Mouse (Mus musculus): ENCODE measurements around the gene Pex13. TPM values are rescaled to one million over a fixed set of nuclear protein-coding genes. Genes with fewer than 3 reads are reported as not detected.

Gene Pex13
- 10 to 100 TPM; 12.4 to 14.8 TPM for total RNA-seq (2023)

GRCm38 (mm10) chr11:23665798-23666501 is at the start of gene Pex13:
Gene Pex13, minus strand, starts transcription at chr11:23665959.

GRCm38 (mm10) chr11:23665311-23665786 is 410 bp downstream of the Pex13 start, which contains the start of gene Pus10:
Gene Pus10, plus strand, starts transcription at chr11:23665674.

GRCm38 (mm10) chr11:23632945-23633878 is 32.5 kb downstream of the Pex13 start, which contains the start of gene 0610010F05Rik:
Gene 0610010F05Rik, minus strand, starts transcription at chr11:23633639.

Other genes starting within 250 kb of the Pex13 start
- 10 to 100 TPM; 18.3 to 23.2 TPM for gene Ahsa2, start 167.9 kb downstream of the Pex13 start, total RNA-seq (2023)
- gene 1700093K21Rik, start 144.8 kb downstream of the Pex13 start, total RNA-seq (2023): not detected
- 1 to 10 TPM; 7.7 to 8.8 TPM for gene 0610010F05Rik, start 32.3 kb downstream of the Pex13 start, total RNA-seq (2023)
- gene Pus10, start 285 bp downstream of the Pex13 start, total RNA-seq (2023): 10 to 100 TPM; 15.1 to 16.8 TPM
- gene Rel, start 105.0 kb upstream of the Pex13 start, total RNA-seq (2023): 10 to 100 TPM; 45.0 to 53.9 TPM
- 10 to 100 TPM; 13.0 to 14.4 TPM for gene Papolg, start 229.3 kb upstream of the Pex13 start, total RNA-seq (2023)